Mouse (Mus musculus) heart, embryonic 15.5 days (tissue): ENCODE data around the gene Fam111a. TPM values are rescaled to one million over a fixed set of nuclear protein-coding genes. Genes with fewer than 3 reads are reported as not detected.
A peak's percentile ranks its signal among the peaks of the same experiment; 100 is the strongest.

Source experiments
- ATAC-seq: fragments of 200-750 bp; cut with Nextera tagmentation; replicated peaks from 2 replicates; pipeline ENCODE4 v1.8.0; 2017; ENCODE audit warnings: low read depth, moderate TSS enrichment; ENCODE audit not compliant: insufficient number of reproducible peaks, insufficient read depth, low FRiP score
- H3K27ac ChIP-seq: fragments of 300-500 bp; sonication (generic); 2 replicates; pipeline ENCODE4 v1.5.1; 2015; ENCODE audit warnings: mild to moderate bottlenecking, inconsistent platforms
- H3K27me3 ChIP-seq: fragments of 300-500 bp; sonication (generic); 2 replicates; pipeline ENCODE4 v1.6.1; 2015; ENCODE audit warnings: inconsistent platforms
- H3K36me3 ChIP-seq: fragments of 300-500 bp; sonication (generic); 2 replicates; pipeline ENCODE4 v1.6.1; 2015; ENCODE audit warnings: mild to moderate bottlenecking, inconsistent platforms
- H3K4me1 ChIP-seq: fragments of 300-500 bp; sonication (generic); replicated peaks from 2 replicates; pipeline ENCODE4 v1.6.1; 2015; ENCODE audit warnings: inconsistent platforms
- H3K4me2 ChIP-seq: fragments of 300-500 bp; sonication (generic); 2 replicates; pipeline ENCODE4 v1.6.1; 2015; ENCODE audit warnings: inconsistent platforms, mild to moderate bottlenecking, moderate library complexity
- H3K4me3 ChIP-seq: fragments of 300-500 bp; sonication (generic); 2 replicates; pipeline ENCODE4 v1.5.1; 2015; ENCODE audit warnings: mild to moderate bottlenecking, inconsistent platforms
- H3K9ac ChIP-seq: fragments of 300-500 bp; sonication (generic); 2 replicates; pipeline ENCODE4 v1.6.1; 2015; ENCODE audit warnings: mild to moderate bottlenecking, inconsistent platforms
- H3K9me3 ChIP-seq: fragments of 300-500 bp; sonication (generic); replicated peaks from 2 replicates; pipeline ENCODE4 v1.6.1; 2016; ENCODE audit warnings: inconsistent platforms
- WGBS: fragments of 180-500 bp; shearing (Covaris S2); methylation state at CpG from one replicate; pipeline ENCODE4 v1.1.7; 2015; ENCODE audit warnings: mixed read lengths; 5-methylcytosine and 5-hydroxymethylcytosine counted together
- polyA plus RNA-seq: library from polyadenylated mRNA; unstranded; fragments of >200 nt; fragmentation: Nextera tagmentation; extraction: Ambion mirVana; gene quantifications from 2 replicates; pipeline ENCODE4 v1.2.1, GENCODE M21; 2015

Gene Fam111a
- polyA plus RNA-seq, 1 experiment from 2014 or later, result 16.6 TPM

- H3K9me3 ChIP-seq, result no peaks in the 10 kb centered on the region
- ATAC-seq, result 0 out of 2 replicates have a peak, but pooled peaks have one; percentile 39
- H3K4me1 ChIP-seq, result no peaks in the 10 kb centered on the region
- H3K27me3 ChIP-seq, result peaks cover 3% of the 10 kb centered on the region
- H3K36me3 ChIP-seq, result no peaks in the 10 kb centered on the region
- H3K9ac ChIP-seq, result peak overlapping the region; percentile 59
- peak overlapping the region; percentile 66 for H3K4me2 ChIP-seq
- H3K4me3 ChIP-seq, result peak overlapping the region; percentile 51
- no peak overlapping the region for H3K27ac ChIP-seq
- WGBS, result 3% methylated on average over 16 of the region's 16 CpGs
These were observed 27.6 kb upstream of the Fam111a start for GRCm38 (mm10) chr19:12517671-12518540.

DNA sequence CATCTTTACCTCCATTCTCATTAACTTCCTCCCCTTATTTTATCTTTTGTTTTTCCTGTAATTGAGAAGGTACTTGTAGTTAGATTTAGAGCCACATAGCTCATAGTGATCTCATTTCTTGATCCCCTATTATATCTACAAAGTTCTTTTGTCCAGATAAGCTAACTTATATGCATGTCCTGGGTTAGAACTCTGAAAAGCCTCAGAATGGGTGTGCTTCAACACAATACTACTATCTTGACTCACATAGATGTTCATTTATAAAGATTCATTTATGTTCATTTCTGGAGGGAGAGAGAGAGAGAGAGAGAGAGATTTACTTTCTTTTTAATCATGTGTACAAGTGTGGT, 27.0 kb upstream of the Fam111a start:
- ATAC-seq, result no peak
- H3K4me3 ChIP-seq, result peak overlapping the region; percentile 51
- no peaks in the 10 kb centered on the region for H3K4me1 ChIP-seq
- no peaks in the 10 kb centered on the region for H3K9me3 ChIP-seq
- no peak overlapping the region for H3K27ac ChIP-seq
- H3K9ac ChIP-seq, result peak overlapping the region; percentile 59
- no peaks in the 10 kb centered on the region for H3K36me3 ChIP-seq
- no peaks in the 10 kb centered on the region; the same call in none of the 2 replicates for H3K27me3 ChIP-seq
- peak overlapping the region; percentile 66 for H3K4me2 ChIP-seq

GRCm38 (mm10) chr19:12523377-12523776, 22.2 kb upstream of the Fam111a start:
- no peak for ATAC-seq
- no peaks in the 10 kb centered on the region for H3K27me3 ChIP-seq

GRCm38 (mm10) chr19:12537168-12537567, 8.4 kb upstream of the Fam111a start:
- Histone ChIP-seq H3K27me3 (no peaks in the 10 kb centered on the region), H3K9me3 (no peaks in the 10 kb centered on the region), H3K9ac (no peak overlapping the region), H3K27ac (no peak overlapping the region), H3K4me3 (no peak overlapping the region), H3K4me1 (no peaks in the 10 kb centered on the region), H3K4me2 (no peak overlapping the region), H3K36me3 (no peaks in the 10 kb centered on the region)
- ATAC-seq, result no peak

More at GRCm38 (mm10) chr19:12523377-12523776, 22.2 kb upstream of the Fam111a start:
- no peak overlapping the region for H3K9ac ChIP-seq
- no peak overlapping the region for H3K4me2 ChIP-seq
- no peaks in the 10 kb centered on the region for H3K36me3 ChIP-seq
- no peaks in the 10 kb centered on the region for H3K9me3 ChIP-seq
- WGBS, result 42% methylated on average over 4 of the region's 4 CpGs
- no peak overlapping the region for H3K27ac ChIP-seq
- no peaks in the 10 kb centered on the region for H3K4me1 ChIP-seq
- no peak overlapping the region for H3K4me3 ChIP-seq

GRCm38 (mm10) chr19:12539975-12540374, 5.6 kb upstream of the Fam111a start:
- Histone ChIP-seq H3K4me2 (no peak overlapping the region), H3K27ac (no peak overlapping the region), H3K36me3 (no peaks in the 10 kb centered on the region), H3K9ac (no peak overlapping the region), H3K9me3 (no peaks in the 10 kb centered on the region), H3K4me3 (no peak overlapping the region), H3K4me1 (no peaks in the 10 kb centered on the region), H3K27me3 (no peaks in the 10 kb centered on the region)
- 69% methylated on average over 1 of the region's 1 CpGs for WGBS
- no peak for ATAC-seq

DNA sequence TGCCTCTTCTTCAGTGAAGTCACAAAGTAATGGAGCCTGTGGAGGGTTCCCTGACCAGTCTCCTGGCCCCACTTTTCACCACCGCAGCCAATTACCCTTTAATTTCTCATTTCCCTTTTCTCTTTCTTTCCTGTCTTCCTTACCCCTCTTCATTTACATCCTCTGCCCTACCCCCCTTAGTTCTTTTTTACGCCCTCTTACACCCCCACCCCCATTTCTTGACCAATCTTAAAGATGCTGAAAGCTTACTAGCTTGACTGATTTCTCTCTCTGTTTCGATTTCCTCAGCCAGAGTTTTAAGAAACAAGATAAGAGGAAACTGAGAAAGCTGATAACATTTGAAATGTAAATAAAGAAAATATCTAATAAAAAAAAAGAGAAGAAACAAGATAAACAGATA, 4.8 kb upstream of the Fam111a start:
- no peaks in the 10 kb centered on the region for H3K36me3 ChIP-seq
- no peak for ATAC-seq
- 42% methylated on average over 3 of the region's 3 CpGs for WGBS

GRCm38 (mm10) chr19:12541644-12542043, 3.9 kb upstream of the Fam111a start:
- Histone ChIP-seq H3K27me3 (no peaks in the 10 kb centered on the region), H3K27ac (no peak overlapping the region), H3K4me3 (no peak overlapping the region), H3K9me3 (no peaks in the 10 kb centered on the region), H3K4me2 (no peak overlapping the region), H3K9ac (no peak overlapping the region), H3K4me1 (no peaks in the 10 kb centered on the region), H3K36me3 (no peaks in the 10 kb centered on the region)
- no peak for ATAC-seq
- WGBS, result 28% methylated on average over 2 of the region's 2 CpGs

More for the DNA sequence above, 4.8 kb upstream of the Fam111a start:
- no peaks in the 10 kb centered on the region for H3K4me1 ChIP-seq
- H3K9me3 ChIP-seq, result no peaks in the 10 kb centered on the region
- H3K27me3 ChIP-seq, result no peaks in the 10 kb centered on the region
- H3K27ac ChIP-seq, result no peak overlapping the region
- H3K4me3 ChIP-seq, result no peak overlapping the region
- H3K9ac ChIP-seq, result no peak overlapping the region
- H3K4me2 ChIP-seq, result no peak overlapping the region

DNA sequence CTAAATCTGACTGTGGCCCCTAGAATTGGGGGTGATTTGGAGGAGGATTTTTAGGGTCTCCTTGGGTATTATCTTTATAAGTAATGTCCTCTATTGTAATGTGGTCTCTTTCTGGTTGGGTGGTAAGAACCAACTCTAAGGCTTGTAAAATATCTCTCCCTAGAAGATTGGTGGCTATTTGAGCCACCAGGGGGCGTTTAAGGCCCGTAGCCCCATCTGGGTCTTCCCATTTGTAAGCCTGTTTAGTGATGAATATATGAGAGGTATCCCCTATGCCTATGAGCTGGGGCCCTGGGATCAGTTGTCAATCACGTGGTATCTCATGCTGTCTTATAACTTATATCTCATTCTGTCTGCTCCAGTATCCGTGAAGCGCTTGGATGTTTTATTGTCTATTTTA, 3.6 kb downstream of the Fam111a start:
- no peak overlapping the region for H3K4me2 ChIP-seq
- 0 out of 2 replicates have a peak, but pooled peaks have one; percentile 27 for ATAC-seq

DNA sequence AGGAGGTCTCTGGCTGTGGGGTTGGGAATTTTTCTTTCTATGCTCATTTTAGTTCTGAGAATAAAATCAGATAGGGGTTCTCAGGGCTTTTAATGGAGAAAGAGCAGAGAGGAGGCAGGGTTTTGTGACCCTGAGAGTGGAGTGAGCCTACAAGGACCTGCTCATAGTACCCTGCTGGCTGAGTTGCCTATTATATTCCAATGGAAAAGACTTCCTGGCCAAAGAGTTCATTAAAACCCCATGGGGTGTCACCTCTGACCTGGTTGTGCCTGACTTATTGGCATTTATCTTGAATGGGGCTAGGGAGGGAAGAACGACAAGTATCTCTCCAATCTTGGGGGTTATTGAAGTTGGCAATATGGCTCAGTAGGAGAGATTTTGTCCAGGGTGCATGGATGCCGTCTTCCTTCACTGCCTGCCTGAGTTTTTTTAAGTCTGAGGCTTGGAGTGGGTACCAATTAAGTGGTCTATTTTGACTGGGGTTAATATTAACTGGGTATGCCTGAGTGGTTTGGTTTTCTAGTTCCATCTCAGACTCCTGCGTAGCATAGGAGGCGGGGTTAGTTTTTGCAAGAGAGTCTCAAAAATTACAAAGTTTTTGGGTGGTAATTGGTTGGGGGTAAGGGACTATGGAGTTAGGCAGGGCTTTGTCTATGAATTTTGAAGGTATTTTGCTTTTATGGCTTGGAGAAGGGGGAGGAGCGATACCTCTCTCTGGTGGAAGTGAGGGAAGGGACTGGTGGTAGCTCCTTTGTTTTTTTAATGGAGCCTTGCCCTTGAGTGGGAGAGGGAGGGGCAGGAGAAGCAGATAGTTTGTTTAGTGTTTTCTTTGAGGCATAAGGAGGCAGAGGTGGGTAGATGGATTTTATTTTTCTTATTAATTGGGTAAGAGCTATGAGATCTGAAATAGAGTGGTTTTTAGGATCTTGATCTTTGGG, 4.7 kb downstream of the Fam111a start:
- no peaks in the 10 kb centered on the region for H3K27me3 ChIP-seq
- ATAC-seq, result no peak

More for the DNA sequence above, 3.6 kb downstream of the Fam111a start:
- Histone ChIP-seq H3K36me3 (no peaks in the 10 kb centered on the region), H3K4me1 (no peaks in the 10 kb centered on the region), H3K9ac (no peak overlapping the region), H3K27ac (no peak overlapping the region), H3K9me3 (no peaks in the 10 kb centered on the region), H3K4me3 (no peak overlapping the region), H3K27me3 (no peaks in the 10 kb centered on the region)
- WGBS, result 69% methylated on average over 5 of the region's 5 CpGs

DNA sequence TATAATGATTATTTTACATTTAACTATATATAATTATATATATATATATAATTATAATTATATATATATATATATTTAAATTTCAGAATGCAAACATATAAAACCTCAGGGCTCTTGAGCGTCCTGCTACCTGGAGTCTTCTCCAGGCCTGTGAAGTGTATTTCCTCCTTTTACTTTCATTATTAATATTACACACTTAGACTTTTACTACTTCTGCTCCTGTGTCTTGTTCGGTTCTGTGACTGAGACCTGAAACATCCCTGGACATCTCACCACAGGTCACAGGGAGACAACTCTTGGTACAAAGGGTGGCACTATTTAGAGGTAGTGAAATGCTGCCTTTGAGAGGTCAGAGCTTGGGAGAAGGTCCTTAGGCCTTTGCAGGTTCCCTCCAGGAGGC, 10.8 kb downstream of the Fam111a start:
- Histone ChIP-seq H3K27me3 (no peaks in the 10 kb centered on the region), H3K9ac (no peak overlapping the region), H3K4me3 (no peak overlapping the region), H3K4me2 (no peak overlapping the region), H3K4me1 (no peaks in the 10 kb centered on the region), H3K27ac (no peak overlapping the region), H3K9me3 (no peaks in the 10 kb centered on the region), H3K36me3 (no peaks in the 10 kb centered on the region)
- no peak for ATAC-seq
- WGBS, result 83% methylated on average over 2 of the region's 2 CpGs

More for the DNA sequence above, 4.7 kb downstream of the Fam111a start:
- Histone ChIP-seq H3K36me3 (no peaks in the 10 kb centered on the region), H3K4me1 (no peaks in the 10 kb centered on the region), H3K4me2 (no peak overlapping the region), H3K9me3 (no peaks in the 10 kb centered on the region), H3K27ac (no peak overlapping the region), H3K4me3 (no peak overlapping the region), H3K9ac (no peak overlapping the region)
- 79% methylated on average over 5 of the region's 5 CpGs for WGBS

DNA sequence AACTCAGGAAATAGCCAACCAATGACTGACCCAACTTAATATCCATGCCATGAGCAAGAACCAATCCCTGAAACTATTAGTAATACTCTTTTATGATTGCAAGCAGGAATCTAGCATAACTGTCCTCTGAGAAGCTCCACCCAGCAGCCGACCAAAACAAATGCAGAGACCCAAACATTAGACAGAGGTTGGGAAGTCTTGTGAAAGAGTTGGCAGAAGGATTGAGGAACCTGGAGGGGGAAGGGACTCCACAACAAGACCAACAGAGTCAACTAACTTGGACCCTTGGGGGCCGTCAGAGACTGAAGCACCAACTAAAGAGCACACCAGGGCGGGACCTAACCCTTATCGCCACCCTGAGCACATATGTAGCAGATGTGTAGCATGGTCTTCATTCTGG, 12.7 kb downstream of the Fam111a start:
- Histone ChIP-seq H3K9ac (no peak overlapping the region), H3K9me3 (no peaks in the 10 kb centered on the region), H3K4me3 (no peak overlapping the region), H3K4me2 (no peak overlapping the region), H3K4me1 (no peaks in the 10 kb centered on the region), H3K36me3 (no peaks in the 10 kb centered on the region), H3K27me3 (no peaks in the 10 kb centered on the region), H3K27ac (no peak overlapping the region)
- 69% methylated on average over 4 of the region's 4 CpGs for WGBS
- ATAC-seq, result no peak
